Mouse (Mus musculus): ENCODE measurements at regions not wholly inside any gene's neighbourhood (a gene's known extent, or its start where the extent isn't known, plus 50 kb on each side); places are given as distances from the start of the nearest gene placed in this dataset.

DNA sequence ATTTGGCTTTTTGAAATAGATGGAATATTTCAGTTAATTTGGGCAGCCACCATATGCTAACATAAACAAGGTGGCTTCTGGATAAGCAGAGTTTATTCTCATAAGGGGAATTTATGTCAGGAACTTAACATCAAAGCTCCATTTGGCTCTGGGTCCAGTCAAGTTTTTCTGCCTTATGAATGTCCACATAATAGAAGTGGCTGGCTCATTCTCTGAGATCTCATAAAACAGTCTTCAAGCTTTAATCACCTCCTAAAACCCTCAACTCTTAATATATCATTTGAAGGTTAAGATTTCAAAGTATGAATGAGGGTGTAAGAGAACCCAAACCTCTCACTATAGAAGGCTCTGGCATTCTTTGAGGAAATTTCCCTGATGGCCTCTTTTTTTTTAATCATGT is 1361.0 kb downstream of the Efna5 start:
- H3K4me1 ChIP-seq (replicated peaks) = no peaks in the 10 kb centered on the region
- H3K4me2 ChIP-seq (replicated peaks) = no peak overlapping the region
- H3K27ac ChIP-seq = no peak overlapping the region
- no peak for ATAC-seq
- no peaks in the 10 kb centered on the region for H3K9me3 ChIP-seq
- no peaks in the 10 kb centered on the region for H3K27me3 ChIP-seq (replicated peaks)
- H3K4me3 ChIP-seq (replicated peaks) = no peak overlapping the region
- H3K36me3 ChIP-seq = no peaks in the 10 kb centered on the region
- H3K9ac ChIP-seq = no peak overlapping the region

DNA sequence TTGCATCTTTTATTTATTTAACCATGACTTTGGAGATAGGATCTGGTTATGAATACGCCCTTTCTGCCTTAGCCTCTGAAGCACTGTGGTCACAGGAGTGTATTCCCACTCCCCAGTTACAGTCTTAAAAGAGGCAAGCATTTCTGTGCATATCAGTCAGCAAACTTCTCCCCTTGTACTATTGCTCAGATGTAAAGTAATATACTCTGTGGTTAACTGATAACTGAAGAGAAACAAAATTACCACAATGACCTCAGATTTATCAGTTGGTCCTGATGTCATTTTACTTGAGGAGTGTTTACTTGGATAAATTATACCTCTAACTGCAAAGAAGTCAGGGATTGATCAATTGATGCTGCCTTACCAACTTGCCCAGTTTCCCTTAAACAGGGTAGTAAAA is 1366.1 kb downstream of the Efna5 start:
- ATAC-seq = no peak
- Histone ChIP-seq H3K4me2 (replicated peaks) (no peak overlapping the region), H3K36me3 (no peaks in the 10 kb centered on the region), H3K4me3 (replicated peaks) (no peak overlapping the region), H3K9ac (no peak overlapping the region), H3K4me1 (replicated peaks) (no peaks in the 10 kb centered on the region), H3K27ac (no peak overlapping the region), H3K27me3 (replicated peaks) (no peaks in the 10 kb centered on the region), H3K9me3 (no peaks in the 10 kb centered on the region)
- WGBS = 83% methylated on average over 1 of the region's 1 CpGs

DNA sequence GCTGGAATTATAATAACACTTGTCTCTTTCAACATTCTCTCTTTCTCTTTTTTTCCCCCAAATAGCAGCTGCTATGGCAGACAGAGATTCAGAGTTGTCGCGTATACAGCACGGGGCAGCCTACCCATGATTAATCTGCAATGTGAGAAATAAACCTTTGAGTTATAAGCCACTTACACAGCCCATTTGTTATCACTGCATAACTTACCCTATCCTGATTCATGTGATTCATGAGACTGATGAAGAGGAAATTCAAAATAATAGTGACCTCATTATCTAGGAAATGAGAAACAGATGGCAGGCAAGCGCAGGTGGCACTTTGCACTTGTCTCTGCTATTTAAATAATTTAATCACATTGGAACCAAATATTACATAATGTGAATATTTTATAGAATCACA is 1367.7 kb downstream of the Efna5 start:
- no peak overlapping the region for H3K9ac ChIP-seq
- no peaks in the 10 kb centered on the region for H3K9me3 ChIP-seq
- 54% methylated on average over 4 of the region's 4 CpGs for WGBS
- H3K36me3 ChIP-seq = no peaks in the 10 kb centered on the region
- H3K4me3 ChIP-seq (replicated peaks) = no peak overlapping the region
- H3K27me3 ChIP-seq (replicated peaks) = no peaks in the 10 kb centered on the region
- H3K27ac ChIP-seq = no peak overlapping the region
- H3K4me1 ChIP-seq (replicated peaks) = no peaks in the 10 kb centered on the region
- no peak for ATAC-seq
- no peak overlapping the region for H3K4me2 ChIP-seq (replicated peaks)

DNA sequence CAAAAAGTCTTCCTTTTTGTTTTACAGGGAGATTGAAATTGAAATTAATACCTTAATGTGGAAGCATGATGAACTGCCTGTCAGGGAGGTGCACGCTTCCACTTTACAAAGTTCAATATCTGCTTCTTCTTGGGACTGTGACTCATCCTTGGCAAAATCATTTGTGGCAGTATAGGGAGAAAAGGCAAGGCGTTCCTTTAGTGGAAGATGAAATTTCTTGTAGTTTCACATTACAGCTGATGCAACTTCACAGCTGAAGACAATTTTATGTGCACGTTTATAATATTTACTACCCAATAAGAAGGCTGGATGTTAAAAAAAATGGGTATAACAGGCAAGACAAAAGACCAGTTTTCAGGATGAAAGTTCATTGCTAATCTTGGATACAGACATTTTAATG is 1385.9 kb downstream of the Efna5 start:
- Histone ChIP-seq H3K9ac (no peak overlapping the region), H3K9me3 (no peaks in the 10 kb centered on the region), H3K4me3 (replicated peaks) (no peak overlapping the region), H3K4me1 (replicated peaks) (no peaks in the 10 kb centered on the region), H3K27me3 (replicated peaks) (no peaks in the 10 kb centered on the region), H3K4me2 (replicated peaks) (no peak overlapping the region), H3K36me3 (no peaks in the 10 kb centered on the region), H3K27ac (no peak overlapping the region)
- 67% methylated on average over 3 of the region's 3 CpGs for WGBS
- no peak for ATAC-seq

DNA sequence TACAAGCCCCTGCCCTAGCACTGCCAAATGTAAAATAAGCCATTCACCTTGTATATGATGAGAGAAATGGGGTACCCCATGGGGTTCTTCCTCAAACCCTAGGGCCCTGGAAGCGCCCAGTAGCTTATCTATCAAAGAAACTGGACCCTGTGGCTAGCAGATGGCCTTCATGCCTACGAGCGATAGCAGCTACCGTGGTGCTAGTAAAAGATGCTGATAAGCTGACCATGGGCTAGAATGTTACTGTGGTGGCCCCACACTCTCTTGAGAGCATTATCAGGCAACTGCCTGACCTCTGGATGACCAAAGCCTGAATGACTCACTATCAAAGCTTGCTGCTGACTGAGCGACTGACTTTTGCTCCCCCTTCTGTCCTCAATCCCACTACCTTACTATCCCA is 1403.7 kb downstream of the Efna5 start:
- 90% methylated on average over 5 of the region's 5 CpGs for WGBS
- H3K27me3 ChIP-seq (replicated peaks) = no peaks in the 10 kb centered on the region
- no peaks in the 10 kb centered on the region for H3K4me1 ChIP-seq (replicated peaks)
- H3K9ac ChIP-seq = no peak overlapping the region
- no peaks in the 10 kb centered on the region for H3K36me3 ChIP-seq
- no peak overlapping the region for H3K27ac ChIP-seq
- no peak overlapping the region for H3K4me3 ChIP-seq (replicated peaks)
- H3K9me3 ChIP-seq = peaks cover 3% of the 10 kb centered on the region; the same call in 1 of the 2 replicates
- H3K4me2 ChIP-seq (replicated peaks) = no peak overlapping the region
- ATAC-seq = no peak

DNA sequence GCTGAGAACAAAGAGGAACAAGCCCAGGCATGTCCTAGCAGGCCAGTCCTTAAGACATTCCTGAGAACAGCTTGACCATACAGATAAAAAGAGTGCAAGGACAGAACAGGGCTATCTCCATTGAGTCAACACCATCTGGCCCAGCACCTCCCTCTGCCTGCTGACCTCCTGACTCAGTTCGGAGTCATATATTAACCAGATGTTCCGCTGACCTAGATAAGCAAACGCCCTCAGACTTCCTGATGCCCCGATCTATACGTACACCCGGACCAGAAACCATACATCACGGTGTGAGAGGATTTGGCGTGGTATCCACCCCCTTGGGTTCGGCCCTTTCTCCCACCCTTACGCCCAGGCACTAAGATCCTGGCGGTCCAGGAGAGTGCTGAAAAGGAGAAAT is 1406.7 kb downstream of the Efna5 start:
- no peak overlapping the region for H3K4me3 ChIP-seq (replicated peaks)
- no peaks in the 10 kb centered on the region for H3K36me3 ChIP-seq
- H3K27me3 ChIP-seq (replicated peaks) = no peaks in the 10 kb centered on the region
- H3K9ac ChIP-seq = no peak overlapping the region
- no peak overlapping the region for H3K27ac ChIP-seq
- 81% methylated on average over 11 of the region's 11 CpGs for WGBS
- H3K4me1 ChIP-seq (replicated peaks) = no peaks in the 10 kb centered on the region
- ATAC-seq = peak; percentile 23; the same call in 1 of the 2 replicates
- no peak overlapping the region for H3K4me2 ChIP-seq (replicated peaks)
- no peaks in the 10 kb centered on the region for H3K9me3 ChIP-seq

DNA sequence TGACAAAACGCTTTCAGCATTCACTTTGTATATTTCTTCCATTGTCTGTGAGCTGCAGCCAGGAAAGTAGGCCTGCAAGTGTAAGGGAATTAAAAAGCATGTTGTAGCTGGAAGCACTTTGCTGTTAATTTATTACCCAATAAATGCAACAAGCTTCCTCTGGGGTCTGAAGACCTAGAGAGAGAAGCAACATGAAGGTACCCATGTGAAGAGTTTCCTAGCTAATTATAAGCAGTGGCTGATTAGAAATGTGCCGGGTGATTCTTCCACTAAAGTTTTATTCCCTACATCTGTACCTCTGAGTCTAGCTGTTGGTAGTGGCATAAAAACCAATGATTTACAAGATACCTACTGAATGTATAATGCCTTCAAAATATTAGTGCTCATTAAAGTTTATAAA is 1428.2 kb downstream of the Efna5 start:
- Histone ChIP-seq H3K9me3 (no peaks in the 10 kb centered on the region), H3K27ac (no peak overlapping the region), H3K27me3 (replicated peaks) (no peaks in the 10 kb centered on the region), H3K4me2 (replicated peaks) (no peak overlapping the region), H3K36me3 (no peaks in the 10 kb centered on the region), H3K4me1 (replicated peaks) (no peaks in the 10 kb centered on the region), H3K4me3 (replicated peaks) (no peak overlapping the region), H3K9ac (no peak overlapping the region)
- no peak for ATAC-seq
- 78% methylated on average over 2 of the region's 2 CpGs for WGBS

DNA sequence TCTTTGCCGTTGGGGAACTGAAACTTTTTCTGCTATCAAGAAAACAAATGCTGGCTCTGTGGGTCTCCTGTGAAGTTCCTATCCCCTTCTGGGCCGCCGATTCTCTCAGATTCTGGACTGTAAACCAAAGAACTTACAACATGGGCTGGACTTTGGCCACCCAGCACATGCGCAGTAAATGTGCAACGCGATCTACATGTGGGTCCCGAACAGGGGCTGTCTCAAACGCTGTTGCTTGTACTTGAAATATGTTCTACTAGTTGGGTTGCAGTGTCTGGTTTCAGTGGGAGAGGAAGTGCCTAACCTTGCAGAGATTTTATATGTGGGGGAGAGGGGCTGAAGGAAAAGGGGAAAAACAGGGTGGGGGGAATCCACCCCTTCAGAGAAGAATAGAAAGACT is 1454.3 kb downstream of the Efna5 start:
- Histone ChIP-seq H3K9ac (no peak overlapping the region), H3K4me2 (replicated peaks) (no peak overlapping the region), H3K27ac (no peak overlapping the region), H3K36me3 (no peaks in the 10 kb centered on the region), H3K27me3 (replicated peaks) (no peaks in the 10 kb centered on the region), H3K4me3 (replicated peaks) (no peak overlapping the region), H3K9me3 (no peaks in the 10 kb centered on the region), H3K4me1 (replicated peaks) (no peaks in the 10 kb centered on the region)
- WGBS = 64% methylated on average over 8 of the region's 8 CpGs
- ATAC-seq = no peak
